Mouse (Mus musculus) intestine, embryonic 14.5 days (tissue): Measurements from ENCODE around the gene Cyp2f2. TPM values are rescaled to one million over a fixed set of nuclear protein-coding genes. Genes with fewer than 3 reads are reported as not detected.
A peak's percentile ranks its signal among the peaks of the same experiment; 100 is the strongest.

Experiments
- ATAC-seq: fragments of 200-750 bp; cut with Nextera tagmentation; replicated peaks from 2 replicates; pipeline ENCODE4 v1.8.0; 2017; ENCODE audit warnings: low read depth, moderate number of reproducible peaks, moderate TSS enrichment, moderate library complexity; ENCODE audit not compliant: low FRiP score, low TSS enrichment
- DNase-seq: peaks from one replicate; pipeline ENCODE4 v3.0.0-alpha.2; 2018; ENCODE audit warnings: low spot score
- H3K27ac ChIP-seq: fragments of 300-500 bp; sonication (generic); 2 replicates; pipeline ENCODE4 v1.5.1; 2014; ENCODE audit warnings: low read depth, mild to moderate bottlenecking, control low read depth
- H3K27me3 ChIP-seq: fragments of 300-500 bp; sonication (generic); replicated peaks from 2 replicates; pipeline ENCODE4 v1.6.1; 2014; ENCODE audit warnings: low read length, control low read depth; ENCODE audit not compliant: control insufficient read depth, insufficient read depth
- H3K36me3 ChIP-seq: fragments of 300-500 bp; sonication (generic); 2 replicates; pipeline ENCODE4 v1.6.1; 2014; ENCODE audit warnings: low read length, control low read depth; ENCODE audit not compliant: control insufficient read depth, insufficient read depth
- H3K4me1 ChIP-seq: fragments of 300-500 bp; sonication (generic); replicated peaks from 2 replicates; pipeline ENCODE4 v1.6.1; 2014; ENCODE audit warnings: low read length, control low read depth, mixed read lengths; ENCODE audit not compliant: control insufficient read depth, insufficient read depth
- H3K4me2 ChIP-seq: fragments of 300-500 bp; sonication (generic); 2 replicates; pipeline ENCODE4 v1.6.1; 2014; ENCODE audit warnings: low read length
- H3K4me3 ChIP-seq: fragments of 300-500 bp; sonication (generic); 2 replicates; pipeline ENCODE4 v1.5.1; 2014; ENCODE audit warnings: low read depth, low read length, control low read depth, mixed read lengths
- H3K9ac ChIP-seq: fragments of 300-500 bp; sonication (generic); 2 replicates; pipeline ENCODE4 v1.6.1; 2014; ENCODE audit warnings: mild to moderate bottlenecking, low read length
- H3K9me3 ChIP-seq: fragments of 300-500 bp; sonication (generic); 2 replicates; pipeline ENCODE4 v1.6.1; 2016; ENCODE audit warnings: low read length, control low read depth; ENCODE audit not compliant: control insufficient read depth
- WGBS: fragments of 180-500 bp; shearing (Covaris S2); extraction: QIAGEN DNeasy Blood & Tissue Kit; methylation state at CpG from one replicate; pipeline ENCODE4 v1.1.7; 2014; 5-methylcytosine and 5-hydroxymethylcytosine counted together
- microRNA-seq: library from miRNA; unstranded; fragments of <30 nt; microRNA quantifications from one replicate; pipeline ENCODE4, GENCODE M21; 2016
- polyA plus RNA-seq: library from polyadenylated mRNA; unstranded; fragments of >200 nt; fragmentation: Nextera tagmentation; extraction: Ambion mirVana; gene quantifications from 2 replicates; pipeline ENCODE4 v1.2.1, GENCODE M21; 2014

Gene Cyp2f2
- polyA plus RNA-seq, 1 experiment from 2014 or later = not detected

DNA sequence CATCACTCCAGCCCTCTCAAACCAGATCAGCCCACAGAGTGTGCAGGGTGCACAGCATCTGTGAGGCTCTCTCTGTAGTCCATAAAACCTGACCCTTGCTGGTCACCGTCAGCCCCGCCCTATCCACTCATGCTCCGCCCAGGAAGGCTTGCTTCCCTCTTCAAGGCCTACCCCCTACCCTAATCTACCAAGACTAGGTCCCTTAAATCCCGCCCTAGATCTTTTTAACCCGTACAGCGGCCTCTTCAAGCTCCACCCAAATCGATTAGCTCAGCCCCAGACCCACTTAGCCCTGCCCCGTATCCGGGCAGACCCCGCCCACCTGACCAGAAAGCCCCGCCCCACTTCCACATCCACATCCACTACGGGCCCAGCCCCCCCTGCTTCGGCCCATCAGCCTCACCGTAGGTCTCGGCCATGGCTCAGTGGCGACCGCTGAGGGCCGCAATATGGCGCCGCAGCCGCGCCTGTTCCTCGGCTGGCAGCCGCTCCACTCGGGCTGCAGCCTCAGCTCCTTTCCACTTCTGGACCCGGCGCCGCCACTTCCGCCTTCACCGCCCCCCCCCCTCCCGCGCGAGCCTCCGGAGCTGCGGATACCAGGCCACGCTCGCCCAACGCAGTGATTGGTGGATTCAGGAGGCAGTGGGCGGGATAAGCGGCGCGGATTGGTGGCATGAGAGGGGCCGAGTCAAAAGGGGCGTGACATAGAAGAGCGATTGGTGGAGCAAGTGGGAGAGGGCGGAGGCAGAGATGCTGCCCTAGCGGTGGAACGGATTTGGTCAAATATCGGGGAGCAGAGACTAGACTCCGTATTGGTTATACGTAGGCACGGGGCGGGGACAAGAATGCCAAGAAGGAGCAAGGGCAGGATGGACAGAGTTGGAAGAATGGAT lies 58.9 kb downstream of the Cyp2f2 start, which contains the start of gene Rab4b:
TSS of gene Rab4b (minus strand) at position 573 of the 893 bp plus-strand sequence.
- H3K4me2 ChIP-seq = peak within 1 kb of the TSS; percentile 58
- peaks cover 22% of the 10 kb centered on the region for H3K36me3 ChIP-seq
- H3K9ac ChIP-seq = peak within 1 kb of the TSS; percentile 56
- under 1% methylated on average over 51 of the region's 53 CpGs for WGBS
- DNase-seq = peak; percentile 99
- 0 out of 2 replicates have a peak, but pooled peaks cover 10% of the 10 kb centered on the region for H3K4me1 ChIP-seq
- peak; percentile 97 for ATAC-seq
- H3K27me3 ChIP-seq = no peaks in the 10 kb centered on the region
- peak within 1 kb of the TSS; percentile 82 for H3K27ac ChIP-seq
- no peaks in the 10 kb centered on the region for H3K9me3 ChIP-seq
- H3K4me3 ChIP-seq = peak within 1 kb of the TSS; percentile 74

DNA sequence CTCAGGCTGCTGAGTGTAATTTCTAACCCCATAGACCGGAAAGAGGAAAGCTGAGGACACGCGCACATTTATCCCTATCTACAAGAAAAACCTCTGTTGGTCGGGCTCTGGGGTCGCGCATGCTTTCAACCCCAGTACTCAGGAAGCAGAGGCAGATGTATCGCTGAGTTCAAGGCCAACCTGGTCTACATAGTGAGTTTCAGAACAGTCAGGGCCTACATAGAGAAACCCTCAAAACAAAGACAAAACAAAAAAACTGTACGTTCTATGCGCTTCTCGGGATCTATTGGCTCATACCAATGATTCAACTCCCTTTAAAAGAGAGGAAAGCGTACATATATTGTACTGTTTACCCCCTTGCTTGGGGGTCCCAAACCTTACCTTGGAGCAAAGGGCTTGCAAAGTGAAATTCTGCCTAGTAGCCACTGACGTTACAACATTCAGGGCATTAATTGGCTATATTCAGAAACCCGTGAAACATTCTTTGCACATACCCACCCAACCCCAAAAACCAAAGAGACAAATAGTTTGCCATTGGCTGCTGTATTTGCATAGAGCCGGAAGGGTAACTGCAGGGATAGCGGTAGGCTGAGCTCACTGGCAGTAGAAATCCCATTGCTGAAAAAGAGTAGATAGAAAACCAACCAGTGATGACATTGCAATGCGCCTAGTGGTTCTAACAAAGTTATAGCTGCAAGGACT lies 59.7 kb downstream of the Cyp2f2 start:
- peaks cover 17% of the 10 kb centered on the region for H3K36me3 ChIP-seq
- no peak overlapping the region for H3K9ac ChIP-seq
- H3K4me1 ChIP-seq = 0 out of 2 replicates have a peak, but pooled peaks cover 10% of the 10 kb centered on the region
- H3K9me3 ChIP-seq = no peaks in the 10 kb centered on the region
- no peaks in the 10 kb centered on the region for H3K27me3 ChIP-seq
- ATAC-seq = no peak
- H3K4me3 ChIP-seq = peak overlapping the region; percentile 28
- H3K27ac ChIP-seq = 0 out of 2 replicates have a peak overlapping the region, but pooled peaks have one; percentile 2
- peak overlapping the region; percentile 44 for H3K4me2 ChIP-seq
- WGBS = 43% methylated on average over 16 of the region's 16 CpGs
- no peak for DNase-seq

DNA sequence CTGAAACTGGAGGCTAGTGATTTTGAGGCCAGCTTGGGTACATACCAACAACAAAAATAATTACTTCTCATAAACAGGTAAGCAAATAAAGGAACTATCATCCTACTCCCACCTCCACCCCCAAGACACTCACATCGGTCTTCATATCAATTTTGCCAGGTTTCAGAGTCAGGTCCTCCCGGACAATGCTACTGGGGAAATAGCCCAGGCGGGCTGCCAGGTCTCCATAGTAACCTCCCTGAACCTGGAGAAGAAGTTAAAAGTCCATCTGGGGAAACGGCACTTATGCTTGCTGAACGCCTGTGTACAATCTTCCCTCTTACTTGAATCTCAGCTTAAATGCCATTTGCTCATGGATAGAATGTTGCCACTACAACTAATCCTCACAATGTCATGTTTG lies 60.3 kb downstream of the Cyp2f2 start:
- Histone ChIP-seq H3K4me1 (0 out of 2 replicates have a peak, but pooled peaks cover 10% of the 10 kb centered on the region), H3K4me3 (no peak overlapping the region), H3K27ac (no peak overlapping the region), H3K27me3 (no peaks in the 10 kb centered on the region), H3K36me3 (peaks cover 18% of the 10 kb centered on the region), H3K9me3 (no peaks in the 10 kb centered on the region), H3K9ac (no peak overlapping the region), H3K4me2 (no peak overlapping the region)
- ATAC-seq (no peak), DNase-seq (no peak)
- 48% methylated on average over 5 of the region's 5 CpGs for WGBS

DNA sequence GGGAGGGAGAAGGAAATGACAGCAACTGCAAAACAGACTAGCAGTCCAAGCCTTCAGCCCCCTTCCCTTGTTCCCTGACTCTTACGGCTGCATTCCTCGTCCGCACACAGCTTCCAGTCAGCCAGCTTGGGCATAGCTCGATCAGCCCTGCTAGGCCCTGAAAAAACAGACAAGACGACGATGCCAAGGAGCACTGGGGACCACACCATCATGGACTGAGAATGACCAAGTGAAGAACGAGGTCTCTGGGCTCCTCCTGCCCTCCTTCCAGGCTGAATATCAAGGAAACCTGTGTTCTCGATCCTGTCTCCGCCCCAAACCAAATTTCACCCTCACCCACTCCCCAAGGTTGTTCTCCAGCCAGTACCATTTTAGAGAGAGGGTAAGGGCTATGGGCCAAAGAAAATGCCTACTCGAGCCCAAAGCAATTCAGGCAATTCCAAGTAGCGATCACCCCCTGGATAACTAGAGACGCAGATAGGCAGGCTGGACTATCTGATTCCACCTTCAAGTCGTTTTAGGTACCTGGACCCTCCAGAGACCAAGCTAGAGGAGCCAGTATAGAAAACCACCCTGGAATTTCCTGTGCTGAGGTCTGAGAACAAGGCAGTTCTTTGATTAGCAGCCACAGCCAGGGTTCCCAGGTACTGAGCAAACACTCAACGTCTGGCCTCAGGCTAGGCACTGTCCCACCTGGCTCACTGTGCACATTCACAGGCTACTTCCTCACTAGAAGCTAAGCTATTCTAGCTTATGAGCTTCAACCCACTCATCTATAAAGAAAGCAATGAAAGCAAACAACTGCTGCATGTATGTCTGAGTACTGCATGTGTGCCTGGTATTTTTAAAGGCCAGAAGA lies 61.4 kb downstream of the Cyp2f2 start, which contains the start of the genes Gm21983 and Mia:
TSS of gene Gm21983 (minus strand) at position 250 of the 859 bp plus-strand sequence.
TSS of gene Mia (minus strand) at position 321 of the 859 bp plus-strand sequence.
- Histone ChIP-seq H3K9me3 (no peaks in the 10 kb centered on the region), H3K27me3 (no peaks in the 10 kb centered on the region), H3K4me1 (0 out of 2 replicates have a peak, but pooled peaks cover 10% of the 10 kb centered on the region), H3K4me3 (no peak within 1 kb of the TSS), H3K9ac (no peak within 1 kb of the TSS), H3K36me3 (peaks cover 26% of the 10 kb centered on the region), H3K27ac (no peak within 1 kb of the TSS), H3K4me2 (no peak within 1 kb of the TSS)
- no peak for DNase-seq
- no peak for ATAC-seq
- 70% methylated on average over 14 of the region's 14 CpGs for WGBS

DNA sequence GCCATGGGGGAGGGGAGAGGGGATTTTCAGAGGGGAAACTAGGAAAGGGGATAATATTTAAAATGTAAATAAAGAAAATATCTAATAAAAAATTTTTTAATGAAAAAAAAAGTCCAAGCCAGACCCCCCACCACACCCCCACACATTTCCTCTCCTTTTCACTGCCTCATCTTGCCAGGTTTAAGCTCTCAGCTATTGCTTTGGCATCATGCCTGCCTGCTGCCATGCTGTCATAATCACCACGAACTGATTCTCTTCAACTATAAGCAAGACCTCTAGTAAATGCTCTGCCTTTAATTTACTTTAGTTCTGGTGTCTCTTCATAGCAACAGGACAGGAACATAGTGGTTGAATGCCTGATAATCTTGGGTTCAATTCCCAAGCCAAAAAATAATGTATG lies 62.8 kb downstream of the Cyp2f2 start:
- Histone ChIP-seq H3K27me3 (no peaks in the 10 kb centered on the region), H3K36me3 (peaks cover 38% of the 10 kb centered on the region), H3K4me3 (no peak overlapping the region), H3K4me1 (0 out of 2 replicates have a peak, but pooled peaks cover 10% of the 10 kb centered on the region), H3K4me2 (no peak overlapping the region), H3K9me3 (no peaks in the 10 kb centered on the region), H3K9ac (no peak overlapping the region), H3K27ac (no peak overlapping the region)
- no peak for ATAC-seq
- DNase-seq = no peak
- WGBS = 75% methylated on average over 1 of the region's 1 CpGs

Small RNA genes lying within 50 kb of the gene (microRNA-seq; reads per million reads assigned to microRNA genes)
- 0.85 reads per million, percentile 4 among the genes with 10 or more reads in this experiment for gene Mir3101

Other genes starting within 250 kb of the Cyp2f2 start
- not detected in 2 replicates for gene Cyp2a22, start 180.5 kb upstream of the Cyp2f2 start, polyA plus RNA-seq
- gene Cyp2a12, start 90.8 kb upstream of the Cyp2f2 start, polyA plus RNA-seq = not detected in 2 replicates
- 0.12 TPM in 2 replicates for gene Cyp2t4, start 33.8 kb downstream of the Cyp2f2 start, polyA plus RNA-seq
- gene Egln2, start 46.9 kb downstream of the Cyp2f2 start, polyA plus RNA-seq = 39.3 and 43.1 TPM in 2 replicates
- 59.8 and 60.8 TPM in 2 replicates for gene Rab4b, start 59.0 kb downstream of the Cyp2f2 start, polyA plus RNA-seq
- gene Gm21983, start 61.2 kb downstream of the Cyp2f2 start, polyA plus RNA-seq = 0.52 TPM in 1 of 2 replicates, not detected in the other
- gene Mia, start 61.2 kb downstream of the Cyp2f2 start, polyA plus RNA-seq = 0.34 and 11.1 TPM in 2 replicates
- gene BC024978, start 75.9 kb downstream of the Cyp2f2 start, polyA plus RNA-seq = 3.7 and 4.6 TPM in 2 replicates
- 283 and 289 TPM in 2 replicates for gene Snrpa, start 76.4 kb downstream of the Cyp2f2 start, polyA plus RNA-seq
- gene Itpkc, start 108.8 kb downstream of the Cyp2f2 start, polyA plus RNA-seq = 8.9 and 9.3 TPM in 2 replicates
- 16.7 and 18.0 TPM in 2 replicates for gene Coq8b, start 113.1 kb downstream of the Cyp2f2 start, polyA plus RNA-seq
- gene Numbl, start 138.5 kb downstream of the Cyp2f2 start, polyA plus RNA-seq = 9.2 and 11.0 TPM in 2 replicates
- 97.9 and 110 TPM in 2 replicates for gene Ltbp4, start 217.8 kb downstream of the Cyp2f2 start, polyA plus RNA-seq
- gene Shkbp1, start 236.1 kb downstream of the Cyp2f2 start, polyA plus RNA-seq = 39.8 and 40.0 TPM in 2 replicates
- 0.50 and 1.2 TPM in 2 replicates for gene Gm20479, start 237.5 kb downstream of the Cyp2f2 start, polyA plus RNA-seq